Mouse (Mus musculus) megakaryocyte, adult 5-6 weeks (primary cell): Measurements from ENCODE around the gene Slf2. TPM values are rescaled to one million over a fixed set of nuclear protein-coding genes. Genes with fewer than 3 reads are reported as not detected.

Source experiments
- ATAC-seq: 2 replicates; pipeline ENCODE4 v1.8.0; 2016; ENCODE audit warnings: mild to moderate bottlenecking, inconsistent platforms; ENCODE audit not compliant: poor library complexity, severe bottlenecking
- total RNA-seq, 2 experiments: library from RNA; stranded (forward) in 1 of 2; stranded (reverse) in 1 of 2; fragments of 153-499, 151-499 nt in 1 of 2; fragments of 221-1000, 200-1000 nt in 1 of 2; gene quantifications; 2 replicates each; pipeline versions ENCODE4 v1.2.3 to v1.2.4; 2015 to 2017

The Slf2 gene
- total RNA-seq, 2 experiments from 2014 or later = 27.8 to 36.3 TPM

DNA sequence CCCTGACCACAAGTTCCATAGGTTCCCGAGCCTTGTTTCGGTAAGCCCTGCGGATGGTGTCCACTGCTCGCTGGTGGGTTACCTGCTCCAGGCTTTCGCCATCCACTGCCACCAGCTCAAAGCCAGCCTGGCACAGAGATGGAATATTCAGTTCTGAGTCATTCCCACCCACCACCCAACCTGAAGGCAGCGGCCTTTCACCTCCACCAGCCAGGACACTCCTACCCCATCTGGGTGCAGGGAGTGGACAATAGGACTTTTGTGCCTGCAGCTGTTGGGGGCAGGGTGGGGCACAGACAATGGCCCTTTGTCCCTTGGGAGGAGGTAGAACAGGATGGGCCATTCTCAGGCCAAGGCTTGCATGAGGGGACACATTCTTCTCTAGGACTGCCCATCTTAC, 96.9 kb downstream of the Slf2 start:
- no peak for ATAC-seq

DNA sequence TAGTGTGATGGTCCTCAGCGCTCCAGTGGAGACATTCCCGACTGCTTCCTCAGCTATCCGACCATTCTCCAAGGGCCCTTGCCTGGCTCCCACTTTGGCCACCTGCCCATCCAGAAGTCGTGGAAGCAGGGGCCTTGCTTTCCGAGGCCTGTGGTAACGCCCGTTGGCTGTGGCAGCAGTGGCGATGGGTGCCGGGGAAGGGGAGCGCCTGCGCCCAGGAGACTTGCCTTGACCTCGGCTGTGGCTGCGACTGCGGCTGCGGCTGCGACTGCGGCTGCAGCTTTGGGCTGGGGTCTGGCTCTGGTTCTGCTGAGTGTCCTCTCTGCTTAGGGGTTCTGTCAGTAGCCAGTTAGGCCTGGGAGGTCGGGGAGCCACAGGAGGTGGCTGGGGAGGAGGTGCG, 97.8 kb downstream of the Slf2 start:
- ATAC-seq = no peak

DNA sequence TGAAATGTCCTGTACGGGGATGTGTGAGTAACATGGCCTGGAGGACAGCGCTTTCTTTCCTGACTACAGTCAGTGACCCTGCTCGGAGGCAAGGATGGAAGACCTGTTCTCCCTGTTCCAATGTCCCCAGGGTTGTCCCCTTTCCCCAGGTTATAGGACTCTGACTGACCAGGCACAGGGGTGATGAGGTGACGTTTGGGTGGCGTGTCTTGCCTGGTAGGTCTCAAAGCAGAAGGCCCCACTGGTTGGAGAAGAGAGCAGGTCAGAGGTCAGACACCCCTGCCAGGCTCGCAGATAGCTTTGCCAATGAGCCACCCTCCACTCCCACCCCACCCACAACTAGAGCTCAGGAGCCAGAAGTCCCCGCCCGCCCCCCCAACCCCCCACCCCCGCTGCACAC, 98.6 kb downstream of the Slf2 start:
- ATAC-seq = no peak

DNA sequence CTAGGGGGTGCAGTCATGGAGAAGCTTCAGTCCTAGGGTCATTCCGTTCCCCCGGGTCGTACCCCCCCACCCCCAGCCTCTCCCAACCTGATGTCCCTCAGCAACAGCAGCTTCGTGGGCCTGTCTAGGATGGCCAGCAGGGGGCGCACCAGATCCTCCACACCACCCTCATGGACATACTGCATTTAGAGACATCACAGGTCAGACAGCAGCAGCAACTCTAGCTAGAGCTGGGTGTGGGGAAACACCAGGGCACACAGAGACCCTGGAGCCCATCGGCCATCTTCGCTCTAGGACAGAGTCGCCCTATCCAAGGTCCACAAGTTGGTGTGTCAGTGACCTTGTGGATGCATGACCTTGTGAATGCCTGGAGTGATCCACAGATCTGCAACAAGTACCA, 99.2 kb downstream of the Slf2 start:
- ATAC-seq = peak; percentile 50

DNA sequence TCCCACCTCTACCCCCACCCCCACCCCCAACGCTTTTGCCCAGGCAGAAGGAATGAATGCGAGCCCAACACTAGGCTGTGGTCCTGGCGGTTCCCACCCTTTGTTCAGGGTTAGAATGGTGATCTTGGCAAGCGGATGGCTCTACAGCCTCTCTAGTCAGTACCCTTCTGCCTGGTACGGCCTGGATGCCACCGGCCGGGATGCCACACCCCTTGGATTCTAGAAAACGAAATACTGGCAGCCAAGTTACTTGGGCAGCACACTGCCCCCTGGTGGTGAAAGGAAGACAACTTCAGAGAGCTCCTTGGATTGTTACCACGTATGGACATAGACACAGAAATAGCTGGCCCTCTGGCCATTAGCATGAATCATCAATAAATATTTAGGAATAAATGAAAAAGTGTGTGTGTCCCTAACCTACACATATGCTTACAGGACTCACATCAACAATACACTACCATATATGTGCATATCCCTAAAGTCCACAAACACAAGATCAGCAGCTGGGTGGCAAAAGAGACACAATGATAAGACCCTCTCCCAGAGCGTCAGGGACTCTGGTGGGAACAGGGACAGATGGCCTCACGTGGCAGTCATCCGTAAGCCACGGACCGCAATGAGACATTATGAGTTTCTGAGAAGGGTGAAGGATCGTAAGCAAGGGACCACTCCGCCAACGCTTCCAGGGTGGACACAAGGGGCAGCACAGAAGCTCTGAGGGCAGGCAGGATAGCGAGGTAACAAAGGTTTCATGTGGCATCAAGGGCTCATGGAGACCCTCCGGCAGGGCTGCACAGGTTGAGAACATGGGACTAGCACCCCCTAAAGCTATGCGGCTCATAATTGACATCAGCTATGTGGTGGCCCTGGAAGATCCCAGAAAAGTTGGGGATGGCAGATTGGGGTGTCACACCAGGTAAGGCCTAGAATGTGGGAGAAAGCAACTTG, 100.1 kb downstream of the Slf2 start:
- ATAC-seq = peak; percentile 75

DNA sequence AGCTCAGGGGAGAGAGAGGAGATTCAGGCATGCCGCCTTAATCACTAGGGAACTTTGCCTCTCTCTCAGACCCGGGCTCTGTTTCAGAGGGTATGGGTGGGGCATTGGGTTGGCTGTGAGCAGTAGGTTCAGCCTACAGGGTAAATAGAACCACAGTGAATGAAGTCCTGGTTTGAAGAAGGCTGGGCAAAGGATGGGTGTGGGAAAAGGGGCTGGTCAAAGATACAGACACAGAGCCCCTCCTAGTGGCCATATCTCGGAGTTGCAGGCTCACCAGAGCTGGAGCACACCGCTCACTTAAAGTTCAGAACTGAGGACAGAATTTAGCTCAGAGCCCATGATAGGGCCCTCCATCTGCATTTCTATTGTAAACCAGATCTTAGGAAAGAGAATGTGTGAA, 100.8 kb downstream of the Slf2 start:
- peak; percentile 84 for ATAC-seq

Other genes starting within 250 kb of the Slf2 start
- not detected in 2 replicates for gene Pax2, start 175.1 kb upstream of the Slf2 start, total RNA-seq (2015)
- gene Pax2, start 175.1 kb upstream of the Slf2 start, total RNA-seq (2017) = not detected in 2 replicates
- gene Sema4g, start 58.0 kb downstream of the Slf2 start, total RNA-seq (2015) = not detected in 2 replicates
- not detected in 2 replicates for gene Sema4g, start 58.0 kb downstream of the Slf2 start, total RNA-seq (2017)
- gene Twnk, start 74.5 kb downstream of the Slf2 start, total RNA-seq (2015) = 6.2 and 6.3 TPM in 2 replicates
- 6.5 and 6.8 TPM in 2 replicates for gene Twnk, start 74.5 kb downstream of the Slf2 start, total RNA-seq (2017)
- 35.9 and 47.9 TPM in 2 replicates for gene Mrpl43, start 75.3 kb downstream of the Slf2 start, total RNA-seq (2015)
- 25.3 and 29.3 TPM in 2 replicates for gene Mrpl43, start 75.3 kb downstream of the Slf2 start, total RNA-seq (2017)
- 0.32 and 0.36 TPM in 2 replicates for gene Lzts2, start 83.3 kb downstream of the Slf2 start, total RNA-seq (2015)
- gene Lzts2, start 83.3 kb downstream of the Slf2 start, total RNA-seq (2017) = 0.37 and 0.51 TPM in 2 replicates
- not detected in 2 replicates for gene Pdzd7, start 114.6 kb downstream of the Slf2 start, total RNA-seq (2015)
- gene Pdzd7, start 114.6 kb downstream of the Slf2 start, total RNA-seq (2017) = not detected in 2 replicates
- gene Sfxn3, start 116.4 kb downstream of the Slf2 start, total RNA-seq (2015) = 36.9 and 40.7 TPM in 2 replicates
- gene Sfxn3, start 116.4 kb downstream of the Slf2 start, total RNA-seq (2017) = 9.4 and 10.0 TPM in 2 replicates
- 0.23 TPM in 1 of 2 replicates, not detected in the other for gene Kazald1, start 144.1 kb downstream of the Slf2 start, total RNA-seq (2015)
- gene Kazald1, start 144.1 kb downstream of the Slf2 start, total RNA-seq (2017) = 0.41 TPM in 1 of 2 replicates, not detected in the other
- not detected in 2 replicates for gene Tlx1, start 219.5 kb downstream of the Slf2 start, total RNA-seq (2015)
- gene Tlx1, start 219.5 kb downstream of the Slf2 start, total RNA-seq (2017) = not detected in 2 replicates